11 mouse cellular contexts compared by ENCODE assay signal in the genomic region with DNA sequence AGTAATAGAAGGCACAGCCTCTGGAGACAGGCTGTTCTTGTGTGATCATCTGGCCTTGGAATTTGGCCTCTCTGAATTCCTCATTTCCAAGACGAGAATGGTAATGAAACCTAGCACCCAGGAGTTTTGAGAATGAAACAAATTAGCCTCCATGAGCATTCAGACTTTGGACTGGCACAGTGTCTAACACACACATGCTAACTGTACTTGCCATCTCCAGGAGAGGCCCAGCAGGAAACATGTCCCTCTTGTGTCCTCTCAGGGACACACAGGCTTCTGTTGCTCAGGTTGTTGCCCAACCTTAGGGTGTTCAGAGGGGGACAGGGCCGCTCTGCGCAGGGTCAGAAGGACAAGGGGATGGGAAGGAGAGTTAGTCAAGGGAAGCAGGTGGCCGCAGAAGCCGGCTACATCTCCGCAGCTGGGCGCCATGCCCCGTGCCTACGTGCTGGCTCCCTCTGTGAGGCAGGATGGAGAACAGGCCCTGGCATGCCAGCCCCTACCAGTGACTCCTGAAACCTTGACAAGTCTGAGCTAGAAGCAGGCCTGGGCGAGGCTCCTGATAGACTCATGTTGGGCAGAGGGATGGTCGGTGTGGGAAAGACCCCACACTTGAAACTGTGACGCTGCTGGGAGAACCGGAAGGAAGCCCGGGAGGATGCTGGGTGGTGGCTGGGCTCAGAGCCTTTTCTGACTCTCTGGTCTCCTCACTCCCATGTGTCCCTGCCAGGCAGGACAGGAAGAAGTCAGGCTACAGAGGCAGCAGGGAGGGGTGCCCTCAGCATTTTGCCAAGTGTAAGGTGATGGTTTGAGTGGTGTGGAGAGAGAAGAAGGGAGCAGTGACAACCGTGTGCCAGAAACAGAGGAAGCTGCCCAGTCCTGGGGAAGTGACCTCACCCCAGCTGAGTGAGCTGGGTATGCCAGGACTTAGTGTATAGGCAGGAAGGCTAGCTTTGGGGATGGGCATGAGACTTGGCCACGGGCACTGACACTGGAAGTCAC. TPM values are rescaled to one million over a fixed set of nuclear protein-coding genes. Genes with fewer than 3 reads are reported as not detected.
DNase-seq lines count a peak whose midpoint lies in the region; ATAC-seq and TF ChIP-seq lines count a peak whose summit lies in the region.
"Had no signal": no experiment of that assay in that cellular context is flagged by ENCODE, and none has a peak within 500 bp of the region (broad histone marks: within the 10 kb centered on the region; RNA-seq: fewer than 3 reads in every experiment).

No protein-coding gene starts in this region.

- H3K4me1 ChIP-seq in kidney, embryonic 15.5 days, result peaks cover 40% of the 10 kb centered on the region
- H3K4me1 ChIP-seq in cerebellum, adult 2 months (ENCODE audit: control insufficient read depth, insufficient read depth, low read length), result peaks cover 38% of the 10 kb centered on the region
- H3K4me1 ChIP-seq in embryonic facial prominence, embryonic 13.5 days, result peaks cover 85% of the 10 kb centered on the region

- peak; percentile 54 for DNase-seq in kidney, adult 18-20 months
- peak; percentile 56 to 59 for DNase-seq in cerebellum, adult 2 months
- peak; percentile 27 to 50 for DNase-seq in lung, postnatal 4 days
- DNase-seq in retina, postnatal 1 day, result no peak
- DNase-seq in B cell, adult 2 months, result no peak
- DNase-seq: gastrocnemius, postnatal 25 days; spleen, adult 18-20 months had no signal

- H3K9ac ChIP-seq in kidney, embryonic 15.5 days, result no peak overlapping the region
- no peak overlapping the region for H3K9ac ChIP-seq in embryonic facial prominence, embryonic 13.5 days
- H3K9ac ChIP-seq: liver, embryonic 14.5 days had no signal

- ATAC-seq in kidney, embryonic 15.5 days (replicated peaks; ENCODE audit: low FRiP score), result no peak
- ATAC-seq in embryonic facial prominence, embryonic 13.5 days (ENCODE audit: insufficient number of reproducible peaks, insufficient read depth, low FRiP score, low TSS enrichment, low read depth), result no peak

- no peak overlapping the region for H3K27ac ChIP-seq in kidney, embryonic 15.5 days
- H3K27ac ChIP-seq in cerebellum, adult 2 months (ENCODE audit: insufficient read depth, low read length), result no peak overlapping the region
- H3K27ac ChIP-seq in embryonic facial prominence, embryonic 13.5 days, result peak overlapping the region; percentile 76
- H3K27ac ChIP-seq: liver, embryonic 14.5 days had no signal

- no peaks in the 10 kb centered on the region for H3K36me3 ChIP-seq in kidney, embryonic 15.5 days
- H3K36me3 ChIP-seq in embryonic facial prominence, embryonic 13.5 days, result no peaks in the 10 kb centered on the region

- TF ChIP-seq CTCF in cerebellum, adult 2 months (IDR thresholded peaks at IDR 0.05; ENCODE audit: borderline replicate concordance, insufficient read depth, low read depth, low read length), result no peak

- H3K9me3 ChIP-seq in kidney, embryonic 15.5 days (replicated peaks), result no peaks in the 10 kb centered on the region
- H3K9me3 ChIP-seq in embryonic facial prominence, embryonic 13.5 days, result no peaks in the 10 kb centered on the region

- H3K27me3 ChIP-seq in kidney, embryonic 15.5 days, result no peaks in the 10 kb centered on the region
- H3K27me3 ChIP-seq in cerebellum, adult 2 months (ENCODE audit: control insufficient read depth, insufficient read depth, low read length), result no peaks in the 10 kb centered on the region
- H3K27me3 ChIP-seq in embryonic facial prominence, embryonic 13.5 days, result no peaks in the 10 kb centered on the region

- TF ChIP-seq POLR2A in cerebellum, adult 2 months (IDR thresholded peaks at IDR 0.05; ENCODE audit: borderline replicate concordance, insufficient read depth, low read length), result no peak

- H3K4me2 ChIP-seq in kidney, embryonic 15.5 days, result no peak overlapping the region
- no peak overlapping the region for H3K4me2 ChIP-seq in embryonic facial prominence, embryonic 13.5 days

- H3K4me3 ChIP-seq in kidney, embryonic 15.5 days (replicated peaks), result no peak overlapping the region
- H3K4me3 ChIP-seq in cerebellum, adult 2 months (replicated peaks; ENCODE audit: insufficient read depth, low read depth, low read length), result no peak overlapping the region
- no peak overlapping the region for H3K4me3 ChIP-seq in embryonic facial prominence, embryonic 13.5 days
- H3K4me3 ChIP-seq: myocyte had no signal

- WGBS in kidney, embryonic 15.5 days, result 81% methylated on average over 16 of the region's 16 CpGs
- 23% methylated on average over 16 of the region's 16 CpGs for WGBS in cerebellum, adult 2 months
- 58% methylated on average over 16 of the region's 16 CpGs for WGBS in embryonic facial prominence, embryonic 13.5 days

RNA-seq across cellular contexts. Expression of a gene that starts 33.9 kb away (rescaled TPM):
- polyA plus RNA-seq in kidney, embryonic 15.5 days (2015; fragmentation: Nextera tagmentation; extraction: Ambion mirVana), result 4.1 and 4.9 TPM in 2 replicates
- polyA plus RNA-seq in cerebellum, adult 2 months (2012; rRNA removed), result 27.3 and 28.9 TPM in 2 replicates
- 7.4 and 9.2 TPM in 2 replicates for polyA plus RNA-seq in embryonic facial prominence, embryonic 13.5 days (2015; fragmentation: Nextera tagmentation; extraction: Ambion mirVana)

Comparison
In these comparisons a context has a peak if more than half of its experiments do, and no peak if none do; other contexts are left out.
1. DNase-seq: peak in kidney, adult 18-20 months (single experiment), cerebellum, adult 2 months (2 of 2) and lung, postnatal 4 days (2 of 2); none in retina, postnatal 1 day (single experiment) and B cell, adult 2 months (0 of 2).